Mouse (Mus musculus) olfactory bulb, adult 2 months (tissue): Measurements from ENCODE around the gene Ifitm10. TPM values are rescaled to one million over a fixed set of nuclear protein-coding genes. Genes with fewer than 3 reads are reported as not detected.
A peak's percentile ranks its signal among the peaks of the same experiment; 100 is the strongest.

ENCODE experiments used
- H3K27ac ChIP-seq: fragments of 200-500 bp; 2 replicates; pipeline ENCODE4 v1.5.1; 2012; ENCODE audit warnings: low read depth, low read length; ENCODE audit not compliant: insufficient read depth
- H3K4me1 ChIP-seq: fragments of 200-500 bp; 2 replicates; pipeline ENCODE4 v1.6.1; 2012; ENCODE audit warnings: low read length; ENCODE audit not compliant: control insufficient read depth, insufficient read depth
- H3K4me3 ChIP-seq: fragments of 200-500 bp; 2 replicates; pipeline ENCODE4 v1.5.1; 2012; ENCODE audit warnings: mild to moderate bottlenecking, low read depth, low read length, moderate library complexity; ENCODE audit not compliant: insufficient read depth
- CTCF ChIP-seq: fragments of 200-500 bp; IDR thresholded peaks from 2 replicates; pipeline ENCODE4 v1.5.1; 2012; ENCODE audit warnings: low read depth, mild to moderate bottlenecking, low read length, moderate library complexity; ENCODE audit not compliant: insufficient read depth
- POLR2A ChIP-seq: fragments of 200-500 bp; IDR thresholded peaks from 2 replicates; pipeline ENCODE4 v1.6.1; 2012; ENCODE audit warnings: mild to moderate bottlenecking, low read depth, low read length, moderate library complexity; ENCODE audit not compliant: insufficient read depth
- WGBS: fragments of 180-500 bp; shearing (Covaris S2); methylation state at CpG from one replicate; pipeline ENCODE4 v1.1.7; 2018; 5-methylcytosine and 5-hydroxymethylcytosine counted together
- polyA plus RNA-seq: library from polyadenylated mRNA; stranded (reverse); fragments of >200 nt; gene quantifications from 2 replicates; pipeline ENCODE4 v1.2.4, GENCODE M21; 2012; ENCODE audit warnings: low replicate concordance; ENCODE audit not compliant: missing spikeins, insufficient read depth, insufficient read length

Gene Ifitm10
- polyA plus RNA-seq, 1 experiment = not detected

- Histone ChIP-seq H3K4me1 (peaks cover 4% of the 10 kb centered on the region; the same call in 1 of the 2 replicates), H3K27ac (no peak overlapping the region), H3K4me3 (no peak overlapping the region)
- TF ChIP-seq CTCF (no peak), POLR2A (no peak)
- 88% methylated on average over 4 of the region's 4 CpGs for WGBS
Observed at GRCm38 (mm10) chr7:142395472-142395871, 21.9 kb upstream of the Ifitm10 start.

GRCm38 (mm10) chr7:142394261-142395190 is 21.0 kb upstream of the Ifitm10 start:
- no peak for TF ChIP-seq CTCF
- no peak for TF ChIP-seq POLR2A
- 72% methylated on average over 6 of the region's 6 CpGs for WGBS
- H3K27ac ChIP-seq = no peak overlapping the region
- H3K4me3 ChIP-seq = no peak overlapping the region
- H3K4me1 ChIP-seq = peaks cover 4% of the 10 kb centered on the region; the same call in 1 of the 2 replicates

- H3K4me1 ChIP-seq = peaks cover 4% of the 10 kb centered on the region; the same call in 1 of the 2 replicates
- no peak for TF ChIP-seq POLR2A
- TF ChIP-seq CTCF = no peak
- no peak overlapping the region for H3K27ac ChIP-seq
- H3K4me3 ChIP-seq = no peak overlapping the region
- 23% methylated on average over 4 of the region's 4 CpGs for WGBS
Observed at GRCm38 (mm10) chr7:142393191-142393590, 19.6 kb upstream of the Ifitm10 start.

- no peak for TF ChIP-seq CTCF
- TF ChIP-seq POLR2A = no peak
- H3K4me3 ChIP-seq = no peak overlapping the region
- 59% methylated on average over 4 of the region's 4 CpGs for WGBS
- H3K4me1 ChIP-seq = peaks cover 9% of the 10 kb centered on the region
- no peak overlapping the region for H3K27ac ChIP-seq
Observed at GRCm38 (mm10) chr7:142391609-142392008, 18.1 kb upstream of the Ifitm10 start.

GRCm38 (mm10) chr7:142391108-142391507 is 17.6 kb upstream of the Ifitm10 start:
- TF ChIP-seq CTCF = no peak
- no peak for TF ChIP-seq POLR2A
- no peak overlapping the region for H3K4me3 ChIP-seq
- no peak overlapping the region for H3K27ac ChIP-seq
- H3K4me1 ChIP-seq = peaks cover 14% of the 10 kb centered on the region
- 74% methylated on average over 3 of the region's 3 CpGs for WGBS

- TF ChIP-seq POLR2A (no peak), CTCF (no peak)
- Histone ChIP-seq H3K27ac (no peak overlapping the region), H3K4me3 (no peak overlapping the region), H3K4me1 (peaks cover 23% of the 10 kb centered on the region)
- WGBS = 91% methylated on average over 3 of the region's 3 CpGs
Observed at GRCm38 (mm10) chr7:142389961-142390650, 16.6 kb upstream of the Ifitm10 start.

- 98% methylated on average over 2 of the region's 2 CpGs for WGBS
- Histone ChIP-seq H3K4me1 (peaks cover 23% of the 10 kb centered on the region), H3K4me3 (no peak overlapping the region), H3K27ac (no peak overlapping the region)
- TF ChIP-seq POLR2A (no peak), CTCF (no peak)
Observed at GRCm38 (mm10) chr7:142388740-142389139, 15.2 kb upstream of the Ifitm10 start.

GRCm38 (mm10) chr7:142388198-142388597 is 14.6 kb upstream of the Ifitm10 start:
- peaks cover 22% of the 10 kb centered on the region for H3K4me1 ChIP-seq
- peak overlapping the region; percentile 5; the same call in 1 of the 2 replicates for H3K27ac ChIP-seq
- H3K4me3 ChIP-seq = peak overlapping the region; percentile 91
- TF ChIP-seq POLR2A (no peak), CTCF (no peak)
- 88% methylated on average over 1 of the region's 1 CpGs for WGBS
